Mouse (Mus musculus) forebrain, embryonic 11.5 days (tissue): Measurements from ENCODE around the gene Tspan31. TPM values are rescaled to one million over a fixed set of nuclear protein-coding genes. Genes with fewer than 3 reads are reported as not detected.
A peak's percentile ranks its signal among the peaks of the same experiment; 100 is the strongest.
"Not testable (repeated sequence)": the region's sequence is repeated elsewhere in the genome, so short reads cannot be mapped to it uniquely, and the experiment has no call there.

ENCODE experiments used
- ATAC-seq: fragments of 200-750 bp; cut with Nextera tagmentation; replicated peaks from 2 replicates; pipeline ENCODE4 v1.8.0; 2017; ENCODE audit warnings: moderate TSS enrichment; ENCODE audit not compliant: low FRiP score
- DNase-seq: peaks from one replicate; pipeline ENCODE4 v3.0.0-alpha.2; 2017; ENCODE audit warnings: low spot score
- H3K27ac ChIP-seq: fragments of 300-500 bp; sonication (generic); 2 replicates; pipeline ENCODE4 v1.5.1; 2014; ENCODE audit warnings: low read depth, low read length
- H3K27me3 ChIP-seq: fragments of 300-500 bp; sonication (generic); 2 replicates; pipeline ENCODE4 v1.6.1; 2014; ENCODE audit warnings: mild to moderate bottlenecking, low read length, mixed read lengths; ENCODE audit not compliant: control insufficient read depth, insufficient read depth
- H3K36me3 ChIP-seq: fragments of 300-500 bp; sonication (generic); 2 replicates; pipeline ENCODE4 v1.6.1; 2014; ENCODE audit warnings: mild to moderate bottlenecking, low read length, moderate library complexity, mixed read lengths; ENCODE audit not compliant: control insufficient read depth, insufficient read depth
- H3K4me1 ChIP-seq: fragments of 300-500 bp; sonication (generic); replicated peaks from 2 replicates; pipeline ENCODE4 v1.6.1; 2014; ENCODE audit warnings: low read length, mixed read lengths; ENCODE audit not compliant: control insufficient read depth, insufficient read depth
- H3K4me2 ChIP-seq: fragments of 300-500 bp; sonication (generic); 2 replicates; pipeline ENCODE4 v1.6.1; 2014; ENCODE audit warnings: low read depth, mild to moderate bottlenecking, low read length, moderate library complexity, mixed read lengths; ENCODE audit not compliant: severe bottlenecking
- H3K4me3 ChIP-seq: fragments of 300-500 bp; sonication (generic); 2 replicates; pipeline ENCODE4 v1.5.1; 2014; ENCODE audit warnings: low read depth, low read length
- H3K9ac ChIP-seq: fragments of 300-500 bp; sonication (generic); 2 replicates; pipeline ENCODE4 v1.6.1; 2014; ENCODE audit warnings: low read length
- H3K9me3 ChIP-seq: fragments of 300-500 bp; sonication (generic); 2 replicates; pipeline ENCODE4 v1.6.1; 2016; ENCODE audit warnings: low read length, mixed read lengths; ENCODE audit not compliant: control insufficient read depth
- WGBS: fragments of 180-500 bp; shearing (Covaris S2); extraction: QIAGEN DNeasy Blood & Tissue Kit; methylation state at CpG from one replicate; pipeline ENCODE4 v1.1.7; 2014; 5-methylcytosine and 5-hydroxymethylcytosine counted together
- polyA plus RNA-seq: library from polyadenylated mRNA; unstranded; fragments of >200 nt; fragmentation: Nextera tagmentation; extraction: Ambion mirVana; gene quantifications from 2 replicates; pipeline ENCODE4 v1.2.1, GENCODE M21; 2014

Gene Tspan31
- polyA plus RNA-seq, 1 experiment from 2014 or later: 159 TPM

- no peak overlapping the region for H3K4me3 ChIP-seq
- no peaks in the 10 kb centered on the region for H3K27me3 ChIP-seq
- no peaks in the 10 kb centered on the region for H3K9me3 ChIP-seq
- 91% methylated on average over 9 of the region's 9 CpGs for WGBS
- DNase-seq: no peak
- H3K4me1 ChIP-seq: peaks cover 17% of the 10 kb centered on the region; the same call in 1 of the 2 replicates
- ATAC-seq: no peak
- H3K4me2 ChIP-seq: no peak overlapping the region
- peaks cover 31% of the 10 kb centered on the region for H3K36me3 ChIP-seq
- no peak overlapping the region for H3K27ac ChIP-seq
- no peak overlapping the region for H3K9ac ChIP-seq
Measured at GRCm38 (mm10) chr10:127065981-127066380, 4.1 kb downstream of the Tspan31 start.

GRCm38 (mm10) chr10:127063913-127064870 is 5.9 kb downstream of the Tspan31 start:
- H3K4me2 ChIP-seq: peak overlapping the region; percentile 86
- H3K9ac ChIP-seq: peak overlapping the region; percentile 99
- ATAC-seq (0 out of 2 replicates have a peak, but pooled peaks have one; percentile 1), DNase-seq (peak; percentile 75)
- peak overlapping the region; percentile 88 for H3K4me3 ChIP-seq
- H3K9me3 ChIP-seq: no peaks in the 10 kb centered on the region
- H3K27me3 ChIP-seq: no peaks in the 10 kb centered on the region
- WGBS: 14% methylated on average over 37 of the region's 37 CpGs
- peaks cover 15% of the 10 kb centered on the region; the same call in 1 of the 2 replicates for H3K4me1 ChIP-seq
- H3K27ac ChIP-seq: peak overlapping the region; percentile 84
- peaks cover 31% of the 10 kb centered on the region for H3K36me3 ChIP-seq

- peak within 1 kb of the TSS; percentile 84 for H3K27ac ChIP-seq
- no peaks in the 10 kb centered on the region for H3K9me3 ChIP-seq
- H3K9ac ChIP-seq: peak within 1 kb of the TSS; percentile 99
- no peaks in the 10 kb centered on the region for H3K27me3 ChIP-seq
- ATAC-seq: peak; percentile 92
- peaks cover 8% of the 10 kb centered on the region; the same call in 1 of the 2 replicates for H3K4me1 ChIP-seq
- peaks cover 31% of the 10 kb centered on the region for H3K36me3 ChIP-seq
- peak; percentile 100 for DNase-seq
- 0% methylated on average over 46 of the region's 46 CpGs for WGBS
- H3K4me2 ChIP-seq: peak within 1 kb of the TSS; percentile 86
- H3K4me3 ChIP-seq: peak within 1 kb of the TSS; percentile 88
Measured at GRCm38 (mm10) chr10:127063239-127063872, 6.7 kb downstream of the Tspan31 start, which contains the start of gene Cdk4. Cdk4 (plus strand) TSS chr10:127063534.

GRCm38 (mm10) chr10:127062503-127062902 is 7.6 kb downstream of the Tspan31 start:
- Histone ChIP-seq H3K9me3 (no peaks in the 10 kb centered on the region), H3K27me3 (no peaks in the 10 kb centered on the region), H3K4me3 (no peak overlapping the region), H3K36me3 (peaks cover 26% of the 10 kb centered on the region), H3K4me1 (peaks cover 6% of the 10 kb centered on the region; the same call in 1 of the 2 replicates), H3K4me2 (no peak overlapping the region), H3K27ac (no peak overlapping the region), H3K9ac (no peak overlapping the region)
- no peak for ATAC-seq
- DNase-seq: no peak
- 83% methylated on average over 5 of the region's 5 CpGs for WGBS

DNA sequence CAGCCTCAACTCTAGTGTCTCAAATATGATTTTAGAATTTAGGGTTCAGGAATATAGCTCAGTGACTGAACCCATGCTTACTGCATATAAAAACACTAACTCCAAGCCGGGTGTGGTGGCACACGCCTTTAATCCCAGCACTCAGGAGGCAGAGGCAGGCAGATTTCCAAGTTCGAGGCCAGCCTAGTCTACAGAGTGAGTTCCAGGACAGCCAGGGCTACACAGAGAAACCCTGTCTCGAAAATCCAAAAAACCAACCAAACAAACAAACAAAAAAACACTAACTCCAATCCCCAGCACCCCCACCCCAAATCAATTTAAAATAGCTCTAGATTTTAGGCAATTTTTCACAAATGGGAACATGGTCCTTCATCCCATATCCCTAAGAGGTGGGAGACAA is 8.0 kb downstream of the Tspan31 start:
- ATAC-seq, H3K4me2 ChIP-seq, H3K27ac ChIP-seq, DNase-seq, H3K4me1 ChIP-seq, H3K4me3 ChIP-seq, H3K27me3 ChIP-seq, H3K9me3 ChIP-seq, H3K9ac ChIP-seq: not testable (repeated sequence)
- WGBS: 87% methylated on average over 4 of the region's 4 CpGs
- H3K36me3 ChIP-seq: peaks cover 22% of the 10 kb centered on the region

DNA sequence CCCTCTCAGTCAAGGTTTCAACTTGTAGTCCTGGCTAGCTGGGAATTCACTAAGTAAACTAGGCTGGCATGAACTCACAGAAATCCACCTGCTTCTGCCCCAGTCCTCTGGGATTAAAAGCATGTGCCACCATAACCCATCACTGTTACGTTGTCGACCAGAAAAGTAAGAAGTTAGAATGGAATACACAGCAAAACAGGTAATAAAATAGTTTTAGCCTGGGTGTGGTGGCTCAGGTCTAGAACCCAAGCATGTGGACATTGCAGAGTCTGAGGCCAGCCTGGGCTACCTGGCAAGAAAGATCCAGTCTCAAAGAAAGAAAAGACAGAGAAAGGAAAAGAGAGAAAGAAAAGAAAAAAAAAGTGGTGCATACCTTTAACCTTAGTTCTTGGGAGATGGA is 8.6 kb downstream of the Tspan31 start:
- Histone ChIP-seq H3K4me1 (peaks cover 6% of the 10 kb centered on the region; the same call in 1 of the 2 replicates), H3K27me3 (no peaks in the 10 kb centered on the region), H3K9ac (no peak overlapping the region), H3K4me3 (no peak overlapping the region), H3K9me3 (no peaks in the 10 kb centered on the region), H3K4me2 (no peak overlapping the region), H3K36me3 (peaks cover 17% of the 10 kb centered on the region), H3K27ac (no peak overlapping the region)
- no peak for DNase-seq
- 76% methylated on average over 2 of the region's 2 CpGs for WGBS
- no peak for ATAC-seq

DNA sequence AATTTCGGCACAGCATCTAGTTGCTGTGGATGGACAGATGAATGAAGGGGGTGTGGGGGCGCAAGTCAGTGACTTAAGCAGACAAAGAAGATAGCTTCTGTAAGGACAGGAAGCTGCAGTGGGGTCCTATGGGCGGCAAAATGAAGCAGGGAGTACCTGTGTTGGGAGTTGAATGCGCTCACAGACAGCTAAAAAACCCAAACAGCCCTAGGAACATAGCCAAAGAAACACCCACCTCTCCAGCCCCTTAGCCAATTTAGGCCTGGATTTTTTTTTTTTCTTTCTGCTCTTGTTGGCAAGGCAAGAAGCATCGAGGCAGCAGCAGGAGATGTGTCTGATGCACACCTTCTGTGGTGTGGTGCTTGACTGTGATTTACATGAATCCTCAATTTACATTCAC is 9.0 kb downstream of the Tspan31 start:
- no peak for DNase-seq
- Histone ChIP-seq H3K9me3 (no peaks in the 10 kb centered on the region), H3K27ac (peak overlapping the region; percentile 87), H3K4me1 (peaks cover 6% of the 10 kb centered on the region; the same call in 1 of the 2 replicates), H3K4me3 (peak overlapping the region; percentile 96), H3K9ac (peak overlapping the region; percentile 95), H3K4me2 (peak overlapping the region; percentile 97), H3K27me3 (no peaks in the 10 kb centered on the region), H3K36me3 (peaks cover 18% of the 10 kb centered on the region)
- ATAC-seq: no peak
- 16% methylated on average over 5 of the region's 5 CpGs for WGBS
